Mouse (Mus musculus) erythroblast, embryonic 14.5 days (primary cell): ENCODE measurements around the gene Pitpnc1.

Source experiments
- GATA1 ChIP-seq: IDR thresholded peaks from 2 replicates; pipeline ENCODE4 v1.6.1; 2012; ENCODE audit warnings: low read length, inconsistent platforms, mixed read lengths
- TAL1 ChIP-seq: IDR thresholded peaks from 3 replicates; pipeline ENCODE4 v1.6.1; 2012; ENCODE audit warnings: low read length, inconsistent platforms, mixed read lengths

DNA sequence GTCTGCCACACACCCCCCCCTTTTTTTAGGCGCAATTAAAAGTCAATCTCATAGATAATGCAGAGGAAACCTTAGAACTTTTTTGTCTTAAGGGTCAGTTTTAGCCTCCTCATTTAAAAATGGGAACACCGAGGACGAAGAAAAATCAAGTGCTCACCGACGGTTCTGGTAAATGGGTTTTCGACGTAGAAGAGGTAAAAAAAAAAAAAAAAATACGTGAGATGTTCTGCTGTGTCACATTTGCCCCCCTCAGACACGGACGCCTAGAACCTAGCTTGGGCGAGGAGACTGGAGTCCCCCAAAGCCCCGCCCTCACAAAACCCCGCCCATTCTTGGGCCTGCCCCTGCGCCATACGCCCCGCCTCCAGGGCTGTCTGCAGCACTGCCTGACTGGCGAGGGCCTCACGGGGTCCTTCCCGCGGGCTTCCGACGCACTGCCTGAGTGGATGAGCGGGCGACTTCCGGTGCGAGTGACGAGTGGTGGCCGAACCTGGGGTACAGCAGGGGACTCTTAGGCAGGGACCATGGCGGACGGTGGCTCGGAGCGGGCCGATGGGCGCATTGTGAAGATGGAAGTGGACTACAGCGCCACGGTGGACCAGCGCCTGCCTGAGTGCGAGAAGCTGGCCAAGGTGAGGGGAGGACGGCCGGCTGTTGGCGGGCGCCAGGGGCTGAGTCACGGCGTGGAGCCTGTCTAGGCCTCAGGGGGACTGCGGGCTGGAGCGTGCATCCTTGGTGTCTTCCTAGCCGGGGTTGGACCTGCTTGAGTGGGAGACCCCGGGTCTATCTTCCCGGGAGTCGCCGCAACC lies 8.8 kb upstream of the Pitpnc1 start, which contains the start of gene Psmd12:
- TF ChIP-seq GATA1 (no peak), TAL1 (no peak)
